Mouse (Mus musculus): ENCODE data around the gene Cep112.

Gene Cep112

DNA sequence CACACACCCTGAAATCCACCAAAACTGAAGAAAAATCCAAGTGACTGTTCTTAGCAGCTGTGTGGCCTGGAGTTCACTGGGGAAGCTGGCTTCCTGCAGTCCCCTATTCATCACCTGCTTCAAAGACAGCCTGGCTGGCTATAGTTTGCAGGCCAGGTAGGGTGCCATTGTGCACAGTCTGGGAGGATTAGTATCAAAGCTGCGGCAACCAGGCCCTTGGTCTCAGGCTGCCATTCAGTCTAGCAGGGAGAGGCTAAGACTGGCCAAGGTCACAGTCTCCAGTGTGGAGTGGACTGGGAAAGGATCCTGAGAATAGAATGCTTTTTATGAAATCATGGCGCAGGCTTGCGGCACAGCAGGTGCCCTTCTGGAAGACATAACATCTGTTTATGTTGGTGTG is 180.3 kb downstream of the Cep112 start:
- DNase-seq (ENCODE audit: low spot score), result no peak

DNA sequence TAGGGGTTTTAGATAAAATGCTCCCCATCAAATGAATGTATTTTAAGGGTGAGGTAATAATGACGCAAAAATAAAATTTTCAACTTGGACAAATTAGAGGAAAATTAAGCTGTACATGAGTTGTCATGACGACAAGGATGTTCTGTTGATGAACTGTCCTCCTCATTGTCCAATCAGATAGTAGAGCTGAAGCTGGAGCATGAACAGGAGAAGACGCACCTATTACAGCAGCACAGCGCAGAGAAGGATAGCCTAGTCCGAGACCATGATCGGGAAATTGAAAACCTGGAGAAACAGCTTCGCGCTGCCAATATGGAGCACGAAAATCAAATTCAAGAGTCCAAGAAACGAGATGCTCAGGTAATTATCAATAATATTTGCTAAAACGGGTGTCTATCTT is 181.0 kb downstream of the Cep112 start:
- no peak for DNase-seq (ENCODE audit: low spot score)

DNA sequence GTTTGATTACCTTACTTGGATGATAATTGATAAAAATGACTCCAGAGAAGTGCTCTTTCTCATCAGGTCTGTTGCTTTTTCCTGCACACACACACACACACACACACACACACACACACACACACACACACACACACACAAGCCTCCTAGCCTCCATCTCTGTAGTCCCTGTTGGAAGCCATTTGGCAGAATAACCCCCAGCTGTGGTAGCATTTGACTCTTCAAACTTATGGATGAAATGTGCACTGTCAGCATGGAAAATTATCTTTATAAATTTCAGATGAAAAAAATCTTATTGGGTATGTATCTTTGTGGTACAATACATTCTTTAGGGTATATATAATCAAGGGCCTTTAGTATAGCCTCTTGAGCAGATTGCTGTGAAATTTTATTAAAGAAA is 181.8 kb downstream of the Cep112 start:
- DNase-seq (ENCODE audit: low spot score), result no peak

DNA sequence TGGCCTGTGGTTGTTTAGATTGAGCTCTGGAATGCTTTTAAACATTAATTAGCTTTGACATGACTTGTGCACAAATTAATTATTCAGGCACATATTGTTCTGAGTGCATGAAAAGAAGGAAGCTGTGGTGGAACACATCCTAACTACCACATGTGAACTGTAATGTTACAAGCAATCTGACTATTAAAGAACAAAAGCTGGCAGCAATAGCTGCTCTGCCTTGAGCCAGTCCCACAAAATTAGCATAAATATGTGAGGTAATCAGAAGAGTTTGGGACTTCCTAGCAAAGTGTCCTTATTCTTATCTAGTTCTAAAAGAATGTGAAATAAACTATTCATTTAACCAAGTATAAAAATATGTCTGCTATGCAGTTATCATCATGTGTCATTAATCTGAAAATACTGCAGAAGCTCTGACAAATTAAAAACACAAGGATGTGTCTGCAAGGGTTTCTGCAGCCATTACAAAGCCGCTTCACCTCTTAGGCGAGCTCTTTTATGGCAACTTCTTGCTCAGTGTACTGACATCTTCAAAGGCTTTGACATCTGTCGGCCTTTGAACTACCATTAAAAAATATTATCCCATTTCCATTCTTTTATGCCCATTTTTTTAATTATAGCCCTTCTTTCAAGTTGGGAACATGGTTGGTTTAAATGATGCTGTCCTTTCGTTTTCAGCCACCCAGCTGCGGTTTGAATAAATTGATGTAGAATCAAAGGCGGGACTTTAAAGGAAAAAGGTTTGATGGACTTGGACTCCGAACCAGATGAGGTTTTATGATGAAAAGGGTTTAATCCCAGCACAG is 195.8 kb downstream of the Cep112 start:
- no peak for DNase-seq (ENCODE audit: low spot score)

DNA sequence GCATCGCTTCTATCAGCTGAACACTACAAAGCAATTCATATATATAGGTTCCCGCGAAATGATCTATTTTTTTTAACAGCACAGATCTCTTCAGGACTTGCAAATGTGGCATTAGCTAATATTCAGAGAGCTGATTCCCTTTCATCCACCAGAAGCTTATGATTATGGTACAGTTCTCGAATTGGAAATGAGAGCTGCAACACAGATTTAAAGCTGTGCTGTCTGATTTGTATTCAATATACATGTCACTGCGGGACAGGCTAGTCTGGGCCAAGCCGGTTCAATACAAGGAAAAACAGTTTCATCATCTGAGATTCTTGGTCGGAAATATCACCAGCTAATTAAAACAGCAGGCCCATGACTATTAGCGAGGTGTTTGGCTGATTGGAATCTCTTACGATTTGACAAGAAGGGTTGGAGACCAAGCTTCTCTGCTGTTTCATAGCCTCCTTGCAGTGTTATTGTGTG is 196.5 kb downstream of the Cep112 start:
- no peak for DNase-seq (ENCODE audit: low spot score)

DNA sequence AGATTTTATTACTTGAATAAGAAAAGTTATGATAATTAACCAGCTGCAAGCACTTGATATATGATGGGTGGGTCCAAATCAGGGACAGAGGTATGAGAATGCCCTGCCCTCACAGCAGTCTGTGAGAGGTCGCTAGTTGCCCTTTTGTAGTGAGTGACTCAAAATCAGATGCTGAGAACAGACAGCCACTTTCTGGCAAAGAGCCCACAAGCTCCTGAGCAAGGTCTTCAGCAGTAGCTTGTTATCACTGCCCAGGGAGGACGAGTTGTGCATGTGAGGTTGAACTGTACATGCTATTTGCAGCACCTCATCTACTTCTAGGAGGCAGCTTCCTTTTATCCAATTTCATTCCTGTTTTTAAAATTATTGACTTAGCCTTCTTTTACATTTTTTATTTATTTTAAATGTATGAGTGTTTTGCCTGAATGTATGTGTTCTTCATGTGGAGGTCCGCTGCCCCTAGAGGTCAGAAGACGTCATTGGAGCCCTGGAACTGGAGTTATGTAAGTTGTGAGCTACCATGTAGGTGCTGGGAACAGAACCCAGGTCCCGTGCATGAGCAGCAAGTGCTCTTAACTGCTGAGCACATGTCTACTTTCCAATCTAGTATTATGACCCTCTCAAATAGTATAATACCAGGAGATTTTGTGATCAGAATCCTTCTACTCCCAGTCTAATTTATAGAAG is 200.7 kb downstream of the Cep112 start:
- DNase-seq (ENCODE audit: low spot score), result no peak

DNA sequence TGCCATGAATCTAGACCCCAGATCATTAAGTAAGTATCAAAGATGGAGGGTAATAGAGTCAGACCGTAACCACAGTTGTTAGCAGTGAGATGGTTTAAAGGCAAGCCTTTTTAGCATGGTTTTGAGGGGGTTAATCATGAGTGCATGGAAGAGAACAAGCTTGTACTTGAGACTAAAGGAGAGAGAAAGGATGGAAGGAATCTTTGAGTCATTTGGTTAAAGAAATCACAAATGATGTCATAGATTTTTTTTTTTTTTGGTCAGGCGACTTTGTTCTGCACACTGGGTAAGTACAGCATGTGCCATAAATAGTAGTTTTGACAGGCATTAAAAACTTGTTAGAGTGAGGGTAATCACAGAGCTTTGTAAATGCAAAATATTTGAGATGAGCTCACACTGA is 212.8 kb downstream of the Cep112 start:
- no peak for DNase-seq (ENCODE audit: low spot score)

DNA sequence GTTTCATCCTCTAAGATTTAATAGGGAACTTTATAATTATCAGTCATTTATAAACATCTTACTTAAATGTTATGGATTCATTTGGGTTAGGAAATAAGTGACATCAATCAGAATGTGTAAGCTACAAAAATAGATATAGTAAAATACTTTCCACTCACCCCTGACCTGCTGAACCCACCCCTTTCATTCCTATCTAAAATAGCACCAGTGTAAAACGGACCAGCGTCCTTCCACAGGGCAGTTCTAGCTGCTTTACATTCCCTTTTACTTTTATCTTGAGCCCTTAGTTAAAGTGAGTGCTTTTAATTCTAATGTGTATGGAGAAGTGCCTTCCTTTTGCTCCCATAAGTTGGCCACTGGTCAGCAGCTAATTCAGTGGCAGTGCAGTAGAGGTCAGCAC is 230.6 kb downstream of the Cep112 start:
- DNase-seq (ENCODE audit: low spot score), result no peak

DNA sequence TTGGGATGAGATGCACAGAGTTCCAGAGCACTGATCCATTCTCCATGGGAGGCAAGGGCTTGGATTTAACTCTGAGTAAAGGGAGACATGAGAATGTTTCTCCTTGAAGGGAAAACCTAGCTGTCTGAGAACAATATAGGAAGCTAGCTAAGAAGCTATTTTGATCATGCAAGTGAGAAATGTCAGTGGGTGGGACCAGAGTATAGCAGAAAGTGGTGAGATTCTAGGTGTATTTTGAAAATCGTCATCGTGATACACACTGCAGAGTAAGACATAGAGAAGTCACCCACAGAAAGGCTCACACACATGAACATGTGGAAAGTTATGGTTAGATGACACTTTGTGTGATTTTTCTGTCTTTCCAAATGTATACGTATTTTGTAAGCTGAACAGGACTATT is 257.0 kb downstream of the Cep112 start:
- DNase-seq (ENCODE audit: low spot score), result no peak

DNA sequence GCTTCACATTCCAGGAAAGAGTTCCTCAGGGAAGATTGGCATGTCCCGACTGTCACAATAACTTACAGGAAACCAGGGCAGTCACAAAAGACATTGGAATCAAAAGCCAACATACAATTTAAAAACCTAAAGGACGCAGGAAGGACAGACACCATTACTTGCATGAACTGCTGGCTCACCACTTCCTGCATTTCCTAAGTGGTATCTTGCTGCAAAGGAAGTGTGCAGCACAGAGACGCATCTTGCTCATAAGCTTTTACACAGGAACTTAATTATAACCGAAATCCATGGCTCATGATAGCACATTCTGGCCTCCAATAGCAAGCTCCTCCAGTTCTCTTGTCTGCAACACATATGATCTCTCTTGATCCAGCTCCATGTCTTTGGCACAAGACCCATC is 271.6 kb downstream of the Cep112 start:
- DNase-seq (ENCODE audit: low spot score), result no peak

DNA sequence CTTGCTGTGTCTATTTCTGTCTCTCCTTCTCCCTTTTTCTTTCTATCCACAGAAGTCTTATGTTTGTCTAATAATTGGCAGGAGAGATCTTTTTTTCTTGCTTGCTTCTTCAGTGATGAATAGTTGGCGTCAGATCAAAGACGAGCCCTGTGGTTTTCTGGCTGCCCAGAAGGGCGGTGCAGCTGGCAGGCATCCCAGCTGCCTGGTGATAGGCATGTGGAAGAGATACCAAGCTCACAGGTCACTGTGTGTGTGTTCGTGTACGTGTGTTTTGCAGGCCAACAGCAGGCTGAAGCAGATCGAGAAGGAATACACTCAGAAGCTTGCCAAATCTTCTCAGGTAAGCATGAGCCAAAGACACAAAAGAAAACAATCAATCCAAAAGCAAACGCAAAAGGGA is 327.3 kb downstream of the Cep112 start:
- no peak for DNase-seq (ENCODE audit: low spot score)

DNA sequence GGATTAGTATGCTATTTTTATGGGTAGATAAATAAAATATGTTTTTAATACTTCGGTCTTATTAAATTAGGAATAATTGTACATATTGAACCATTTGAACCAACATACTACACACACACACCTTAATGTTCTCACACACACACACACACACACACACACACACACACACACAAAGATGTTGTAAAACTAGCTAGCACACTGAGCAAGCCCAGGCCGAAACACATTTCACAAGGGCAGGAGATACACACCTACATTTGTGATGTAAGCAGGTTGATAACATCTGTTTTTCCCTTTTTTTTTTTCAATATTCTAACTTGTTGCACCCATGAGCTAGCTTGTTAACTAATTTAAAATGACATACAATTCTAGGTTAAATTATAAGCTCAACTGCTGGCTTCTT is 327.8 kb downstream of the Cep112 start:
- no peak for DNase-seq (ENCODE audit: low spot score)

DNA sequence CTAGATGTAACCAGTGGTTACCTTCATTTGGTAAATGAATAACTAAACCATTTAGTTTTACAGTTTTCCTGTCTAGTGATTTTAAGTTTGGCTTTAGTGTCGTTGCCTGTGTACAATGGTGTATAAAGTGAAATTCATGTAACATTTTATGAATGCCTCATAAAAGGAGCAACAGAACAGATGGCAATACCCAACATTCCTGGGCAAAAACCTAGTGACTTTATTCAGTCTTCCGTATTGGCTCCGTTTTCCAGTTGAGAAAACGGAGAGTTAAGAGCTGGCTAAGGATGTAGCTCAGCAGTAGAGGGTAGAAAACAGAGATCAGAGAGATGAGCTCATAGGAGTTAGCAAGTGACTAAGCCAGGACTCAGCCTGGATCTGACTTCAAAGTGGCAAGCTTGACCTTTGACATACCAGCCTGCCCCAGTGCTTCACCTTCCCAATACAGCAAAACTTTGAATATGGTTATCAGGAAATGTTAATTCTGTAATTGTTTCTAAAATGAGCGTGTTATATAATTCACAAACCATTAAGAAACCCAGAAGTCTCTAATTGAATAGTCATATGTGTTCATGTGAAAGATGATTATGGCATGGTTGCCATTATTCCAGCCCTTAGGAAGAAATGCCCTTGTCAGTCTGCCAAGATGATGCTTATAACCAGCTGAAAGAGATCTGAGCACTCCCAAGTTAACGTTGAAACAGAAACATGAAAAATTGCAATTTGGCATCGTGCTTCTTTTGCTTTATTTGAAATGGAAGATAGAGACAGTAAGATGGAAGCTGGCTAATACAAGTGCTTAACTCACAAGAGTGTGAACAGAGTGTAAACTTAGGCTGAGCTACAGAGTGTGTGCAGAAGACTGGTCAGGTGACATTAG is 328.6 kb downstream of the Cep112 start:
- no peak for DNase-seq (ENCODE audit: low spot score)

DNA sequence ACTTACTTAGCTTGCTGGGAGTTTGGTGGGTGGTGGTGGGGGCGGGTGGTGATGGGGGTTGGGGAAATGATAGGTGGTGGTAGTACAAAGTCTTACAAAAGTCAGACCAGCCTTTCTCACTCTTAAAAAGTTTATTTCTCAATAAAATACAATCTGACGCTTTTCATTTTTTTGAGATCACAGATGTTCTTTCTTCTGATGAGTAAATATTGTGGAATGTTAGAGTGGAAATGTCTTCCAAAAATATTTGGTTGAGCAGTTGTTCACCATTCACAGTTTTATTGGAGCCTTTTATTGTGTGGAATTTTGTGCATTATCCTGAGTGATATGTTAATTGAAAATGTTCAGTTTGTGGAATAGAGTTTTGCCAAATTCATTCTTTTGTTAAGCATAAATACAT is 332.2 kb downstream of the Cep112 start:
- no peak for DNase-seq (ENCODE audit: low spot score)

DNA sequence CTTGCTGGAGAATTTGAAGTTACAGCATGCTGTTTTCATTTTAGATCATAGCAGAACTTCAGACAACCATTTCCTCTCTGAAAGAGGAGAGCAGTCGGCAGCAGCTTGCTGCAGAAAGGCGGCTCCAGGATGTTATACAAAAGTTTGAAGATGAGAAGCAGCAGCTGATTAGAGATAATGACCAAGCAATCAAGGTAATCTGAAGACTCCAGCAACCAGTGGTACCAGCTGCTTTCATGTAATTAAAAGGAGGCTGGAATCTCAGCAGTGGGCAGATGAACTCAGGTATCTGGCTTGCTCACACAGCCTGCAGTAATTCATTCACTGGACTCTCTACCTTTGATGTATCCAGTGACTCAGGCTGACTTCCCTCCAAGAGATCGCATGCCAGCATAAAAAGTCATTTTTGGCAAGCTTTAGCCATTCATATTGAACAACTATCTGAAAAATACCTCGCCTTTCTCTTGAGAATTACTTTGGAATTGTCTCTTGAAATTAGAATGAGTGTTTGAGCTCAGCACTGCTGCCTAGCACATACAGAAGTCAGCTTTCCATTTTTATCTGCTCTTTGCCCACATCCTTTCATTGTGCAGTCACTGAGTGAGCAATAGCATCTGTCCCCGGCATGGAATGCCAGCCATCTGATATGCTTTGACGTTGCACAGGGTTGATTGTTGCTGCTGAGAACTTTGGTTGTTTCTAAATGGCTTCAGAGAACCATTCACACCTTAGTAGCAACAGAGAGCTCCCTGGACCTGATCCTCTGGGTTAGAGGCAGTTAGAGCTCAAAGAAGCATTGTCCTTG is 332.8 kb downstream of the Cep112 start:
- DNase-seq (ENCODE audit: low spot score), result no peak

DNA sequence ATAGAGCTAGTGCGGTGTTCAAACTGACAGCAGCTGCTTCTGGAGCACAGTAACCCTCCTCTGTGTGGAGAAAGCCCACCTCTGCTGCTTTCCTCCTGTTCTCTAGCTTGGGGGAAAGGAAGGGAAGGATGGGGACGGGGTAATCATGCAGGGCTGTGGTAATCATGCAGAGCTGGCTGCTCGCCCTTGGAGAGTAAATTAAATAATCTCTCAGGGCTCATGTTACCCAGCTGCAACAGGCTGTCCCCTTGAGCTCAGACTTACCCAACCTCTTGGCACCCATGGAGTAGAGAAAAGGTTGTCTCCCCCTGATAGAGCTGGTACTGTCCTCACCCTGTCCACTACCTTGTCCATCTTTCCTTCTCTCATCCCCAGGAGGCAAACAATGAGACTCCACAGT is 345.1 kb downstream of the Cep112 start:
- DNase-seq (ENCODE audit: low spot score), result no peak

DNA sequence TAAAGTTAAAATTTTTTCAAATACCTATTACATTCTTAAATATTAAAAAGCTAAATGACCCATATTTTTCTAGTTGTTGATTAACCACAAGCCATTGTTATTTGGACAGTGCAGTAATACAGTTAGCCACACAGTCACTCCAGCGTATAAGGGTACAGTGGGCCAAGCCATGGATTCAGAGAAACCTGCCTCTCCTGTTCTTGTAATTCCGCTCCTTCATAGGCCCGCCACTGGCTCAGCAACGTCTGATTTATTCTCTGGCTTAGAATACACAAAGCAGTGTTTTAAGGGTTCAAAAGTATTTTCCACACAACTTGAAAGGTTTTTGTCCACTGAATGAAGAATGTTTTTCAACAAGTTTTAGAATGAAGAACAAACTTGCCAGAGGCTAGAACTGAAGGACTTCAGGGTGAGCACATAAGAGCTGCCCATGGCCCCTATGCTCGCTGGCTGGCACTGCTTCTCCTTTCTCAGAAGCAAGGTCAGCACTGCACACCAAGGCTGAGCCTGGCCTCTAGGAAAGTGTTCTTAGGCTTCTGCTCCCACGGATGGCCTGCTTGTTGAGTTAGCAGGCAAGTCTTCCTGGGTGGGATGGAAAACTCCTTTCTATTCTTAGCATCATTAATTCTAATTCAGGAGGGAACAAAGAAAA is 349.2 kb downstream of the Cep112 start:
- no peak for DNase-seq (ENCODE audit: low spot score)

DNA sequence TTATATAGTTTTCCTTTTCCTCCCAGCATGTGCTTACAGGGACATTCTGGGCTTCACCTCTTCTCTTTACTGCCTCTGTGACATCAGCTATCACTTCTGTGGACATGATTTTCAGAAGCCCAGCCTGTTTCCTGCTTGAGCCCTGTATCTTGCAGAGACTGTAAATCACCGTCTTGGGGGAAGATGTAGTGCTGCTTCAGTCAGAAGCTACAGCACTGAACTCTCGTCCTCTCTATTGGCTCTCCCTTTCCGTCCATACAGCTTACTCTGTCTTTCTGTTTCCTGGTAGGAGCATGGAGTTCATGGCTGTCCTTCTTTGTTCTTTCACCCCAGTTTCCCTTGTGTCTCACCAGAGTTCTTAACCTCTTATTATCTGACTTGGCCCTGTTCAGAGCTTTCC is 352.2 kb downstream of the Cep112 start:
- DNase-seq (ENCODE audit: low spot score), result no peak

DNA sequence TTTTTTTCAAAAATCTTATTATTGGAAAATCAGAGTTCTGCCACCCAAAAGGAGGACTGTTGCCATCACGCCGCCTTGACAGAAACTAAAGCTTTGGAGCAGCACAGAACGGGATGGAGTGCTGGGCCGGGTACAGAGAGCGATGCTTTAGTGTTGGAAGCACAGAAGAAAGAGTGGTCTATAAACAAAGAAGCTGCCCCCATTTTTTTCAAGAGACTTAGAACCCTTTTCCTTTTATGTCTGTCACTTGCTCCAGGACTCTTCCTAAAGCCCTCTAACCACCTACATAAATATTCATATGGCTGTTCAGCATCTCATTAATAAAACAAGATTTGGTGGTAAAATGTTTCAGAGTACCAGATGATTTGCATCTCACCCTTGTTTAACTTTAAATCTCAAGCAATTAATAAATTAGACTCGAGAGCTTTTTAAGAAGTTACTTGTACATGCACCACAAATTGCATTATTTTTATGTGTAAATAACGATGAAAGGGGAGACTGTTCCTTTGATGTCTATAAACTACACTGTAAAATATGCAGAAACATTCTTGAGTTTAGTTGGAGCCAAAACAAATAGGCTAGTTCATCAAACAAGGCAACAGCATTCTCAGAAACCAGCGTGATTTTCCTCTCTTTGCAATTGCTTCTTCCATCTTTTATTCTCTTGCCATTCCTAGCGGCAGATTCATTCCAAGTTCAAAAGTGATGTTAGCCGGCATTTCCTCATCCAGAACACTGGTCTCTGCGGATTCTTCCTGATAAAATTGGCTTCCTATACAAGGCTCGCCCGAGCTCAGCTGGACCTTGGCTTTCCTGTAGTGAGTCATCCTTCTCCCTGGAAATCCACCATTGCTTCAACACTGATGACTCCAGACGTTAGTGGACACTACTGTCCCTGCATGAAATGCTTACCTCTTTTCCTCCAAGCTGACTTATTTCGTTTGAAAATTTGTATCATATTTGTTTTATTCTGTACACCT is 355.6 kb downstream of the Cep112 start:
- DNase-seq (ENCODE audit: low spot score), result no peak

DNA sequence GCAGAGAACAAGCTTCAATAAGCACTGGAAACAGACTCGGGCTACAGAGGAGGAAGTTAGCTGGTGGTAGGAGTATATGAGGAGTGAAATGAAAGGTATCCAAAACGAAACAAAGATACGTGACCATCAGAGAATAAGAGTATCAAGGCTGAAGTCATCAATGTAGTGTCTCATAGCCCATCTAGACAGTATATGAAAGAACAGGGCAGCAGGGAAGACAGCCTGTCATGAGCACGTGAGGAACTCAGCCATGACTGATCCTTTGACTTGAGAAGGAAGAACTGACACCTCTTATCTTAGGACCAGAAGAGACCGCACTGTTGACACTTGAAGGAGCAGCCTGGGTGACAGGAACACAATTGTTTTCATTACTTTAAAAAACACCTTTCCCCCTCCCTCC is 373.4 kb downstream of the Cep112 start:
- no peak for DNase-seq (ENCODE audit: low spot score)

Data from ovary, postnatal 10 days (tissue).